Mouse (Mus musculus) stomach, postnatal 0 days (tissue): ENCODE results near the gene Hdgfl3. TPM values are rescaled to one million over a fixed set of nuclear protein-coding genes. Genes with fewer than 3 reads are reported as not detected.
A peak's percentile ranks its signal among the peaks of the same experiment; 100 is the strongest.

Experiments
- ATAC-seq: fragments of 200-750 bp; cut with Nextera tagmentation; 2 replicates; pipeline ENCODE4 v1.8.0; 2017; ENCODE audit not compliant: low FRiP score, low TSS enrichment
- DNase-seq: peaks from one replicate; pipeline ENCODE4 v3.0.0-alpha.2; 2016; ENCODE audit warnings: low spot score
- H3K27ac ChIP-seq: fragments of 300-500 bp; sonication (generic); replicated peaks from 2 replicates; pipeline ENCODE4 v1.5.1; 2014; ENCODE audit warnings: mild to moderate bottlenecking, control low read depth
- H3K27me3 ChIP-seq: fragments of 300-500 bp; sonication (generic); 2 replicates; pipeline ENCODE4 v1.6.1; 2014; ENCODE audit warnings: low read length; ENCODE audit not compliant: control insufficient read depth, insufficient read depth
- H3K36me3 ChIP-seq: fragments of 300-500 bp; sonication (generic); 2 replicates; pipeline ENCODE4 v1.6.1; 2014; ENCODE audit warnings: low read length, mixed read lengths; ENCODE audit not compliant: control insufficient read depth, insufficient read depth
- H3K4me1 ChIP-seq: fragments of 300-500 bp; sonication (generic); replicated peaks from 2 replicates; pipeline ENCODE4 v1.6.1; 2014; ENCODE audit warnings: antibody characterized with exemption; ENCODE audit not compliant: control insufficient read depth, insufficient read depth
- H3K4me2 ChIP-seq: fragments of 300-500 bp; sonication (generic); replicated peaks from 2 replicates; pipeline ENCODE4 v1.6.1; 2014; ENCODE audit warnings: low read depth, mild to moderate bottlenecking, control low read depth, moderate library complexity
- H3K4me3 ChIP-seq: fragments of 300-500 bp; sonication (generic); 2 replicates; pipeline ENCODE4 v1.5.1; 2014; ENCODE audit warnings: low read depth, low read length, control low read depth
- H3K9ac ChIP-seq: fragments of 300-500 bp; sonication (generic); 2 replicates; pipeline ENCODE4 v1.6.1; 2014; ENCODE audit warnings: mild to moderate bottlenecking, low read length, control low read depth, mixed read lengths
- H3K9me3 ChIP-seq: fragments of 300-500 bp; sonication (generic); 2 replicates; pipeline ENCODE4 v1.6.1; 2016; ENCODE audit warnings: low read length; ENCODE audit not compliant: control insufficient read depth
- CTCF ChIP-seq: IDR thresholded peaks from 2 replicates; pipeline ENCODE4 v1.5.1; 2016; ENCODE audit warnings: antibody characterized with exemption, low read depth, mild to moderate bottlenecking, moderate library complexity
- EP300 ChIP-seq: optimal IDR thresholded peaks from 2 replicates; pipeline ENCODE3; 2016; ENCODE audit warnings: antibody characterized with exemption
- WGBS: fragments of 180-500 bp; shearing (Covaris S2); extraction: QIAGEN DNeasy Blood & Tissue Kit; methylation state at CpG from one replicate; pipeline ENCODE4 v1.1.7; 2014; 5-methylcytosine and 5-hydroxymethylcytosine counted together
- polyA plus RNA-seq: library from polyadenylated mRNA; unstranded; fragments of >200 nt; fragmentation: Nextera tagmentation; extraction: Ambion mirVana; gene quantifications from 2 replicates; pipeline ENCODE4 v1.2.1, GENCODE M21; 2015

Hdgfl3 gene
- polyA plus RNA-seq, 1 experiment from 2014 or later: 6.6 TPM

DNA sequence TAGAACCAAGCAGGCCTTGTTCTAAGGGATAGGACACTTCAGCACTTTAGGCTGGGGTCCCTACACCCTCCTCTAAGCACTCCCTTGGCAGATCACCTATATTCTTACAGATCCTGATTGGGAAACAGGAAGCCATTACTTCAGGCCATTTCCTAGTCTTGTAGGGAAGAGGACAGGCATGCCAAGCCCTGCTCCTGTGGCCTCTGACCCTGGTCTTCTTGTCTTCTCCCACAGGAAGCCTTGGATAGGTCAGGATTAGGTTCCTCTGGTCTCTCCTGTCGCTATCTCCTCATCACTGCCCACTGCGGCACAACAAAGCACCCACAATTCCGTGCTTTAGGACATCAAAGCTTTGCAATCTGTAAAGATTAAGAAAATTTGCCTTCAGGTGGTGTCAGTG, 82.6 kb downstream of the Hdgfl3 start:
- 68% methylated on average over 3 of the region's 3 CpGs for WGBS
- ATAC-seq: no peak
- H3K36me3 ChIP-seq: no peaks in the 10 kb centered on the region

DNA sequence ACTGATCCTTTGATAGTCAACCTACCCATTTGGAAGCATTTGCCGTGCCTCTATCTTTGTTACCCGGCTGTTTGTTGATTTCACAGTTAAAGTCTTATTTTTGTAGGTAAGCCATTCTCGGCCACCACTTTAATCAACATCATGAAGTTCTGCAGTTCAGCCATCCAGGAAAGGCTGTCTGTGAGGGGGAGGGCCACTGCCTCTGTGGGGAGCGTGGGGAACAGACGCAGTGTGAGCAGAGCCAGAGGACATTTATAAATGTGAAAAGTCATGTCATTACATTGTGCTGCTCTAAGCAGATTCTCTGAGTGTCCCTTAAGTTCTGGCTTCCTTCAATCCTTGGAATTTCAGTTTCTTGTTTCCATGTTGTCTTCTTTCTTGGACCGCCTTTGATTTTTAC, 84.1 kb downstream of the Hdgfl3 start:
- Histone ChIP-seq H3K4me3 (no peak overlapping the region), H3K9me3 (no peaks in the 10 kb centered on the region), H3K4me2 (no peak overlapping the region), H3K27me3 (no peaks in the 10 kb centered on the region), H3K4me1 (no peaks in the 10 kb centered on the region), H3K9ac (no peak overlapping the region), H3K27ac (no peak overlapping the region), H3K36me3 (no peaks in the 10 kb centered on the region)
- 78% methylated on average over 6 of the region's 6 CpGs for WGBS
- no peak for DNase-seq
- no peak for ATAC-seq
- no peak for TF ChIP-seq EP300
- TF ChIP-seq CTCF: no peak

More for the DNA sequence above, 82.6 kb downstream of the Hdgfl3 start:
- Histone ChIP-seq H3K4me2 (no peak overlapping the region), H3K27ac (no peak overlapping the region), H3K4me1 (no peaks in the 10 kb centered on the region), H3K27me3 (no peaks in the 10 kb centered on the region), H3K9me3 (no peaks in the 10 kb centered on the region), H3K9ac (no peak overlapping the region), H3K4me3 (no peak overlapping the region)
- DNase-seq: no peak
- TF ChIP-seq CTCF: no peak
- TF ChIP-seq EP300: no peak

DNA sequence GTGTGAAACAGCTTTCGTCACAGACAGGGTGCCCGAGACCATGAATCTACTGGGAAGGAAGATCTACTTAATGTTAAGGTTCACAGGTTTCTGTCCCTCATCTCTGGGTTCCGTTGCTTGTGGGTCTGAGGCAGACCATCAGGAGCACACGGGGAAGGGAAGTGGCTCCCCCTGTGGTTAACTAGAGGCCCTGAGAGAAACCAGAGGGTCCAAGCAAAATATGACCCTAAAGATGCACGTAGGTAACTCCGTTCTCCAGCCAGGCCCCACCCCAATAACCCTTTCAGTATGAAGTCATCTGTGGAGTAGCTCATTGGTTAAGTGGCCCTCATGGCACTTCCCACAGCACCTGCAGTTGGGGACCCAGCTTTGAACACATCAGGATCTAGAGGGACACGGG, 84.6 kb downstream of the Hdgfl3 start:
- H3K4me1 ChIP-seq: no peaks in the 10 kb centered on the region
- no peaks in the 10 kb centered on the region for H3K27me3 ChIP-seq
- H3K9me3 ChIP-seq: no peaks in the 10 kb centered on the region
- H3K36me3 ChIP-seq: no peaks in the 10 kb centered on the region
- H3K4me2 ChIP-seq: no peak overlapping the region
- DNase-seq (no peak), ATAC-seq (no peak)
- H3K9ac ChIP-seq: no peak overlapping the region
- H3K4me3 ChIP-seq: no peak overlapping the region
- no peak overlapping the region for H3K27ac ChIP-seq
- 86% methylated on average over 7 of the region's 7 CpGs for WGBS
- TF ChIP-seq CTCF: 0 out of 2 replicates have a peak, but pooled peaks have one; percentile 3
- no peak for TF ChIP-seq EP300

DNA sequence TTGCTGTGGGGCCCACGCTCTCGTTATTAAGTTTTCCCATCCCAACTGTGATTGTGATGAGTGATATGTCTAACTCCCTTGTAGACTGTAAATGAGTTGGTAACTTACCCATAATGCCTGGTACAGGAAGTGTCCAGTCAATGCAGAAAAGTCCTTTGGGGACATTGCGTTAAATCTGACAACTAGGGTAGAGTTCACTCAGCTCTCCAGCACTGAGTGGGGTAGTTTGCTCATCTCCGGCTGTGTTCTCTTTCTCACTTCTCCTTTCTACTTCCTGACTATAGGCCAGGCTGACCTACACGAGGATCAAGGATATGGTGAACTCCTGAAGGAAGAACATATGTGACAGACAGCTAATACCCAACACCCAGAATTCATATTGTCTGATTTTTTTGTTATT, 85.1 kb downstream of the Hdgfl3 start:
- H3K4me2 ChIP-seq: no peak overlapping the region
- no peaks in the 10 kb centered on the region for H3K9me3 ChIP-seq
- H3K36me3 ChIP-seq: no peaks in the 10 kb centered on the region
- no peak overlapping the region for H3K4me3 ChIP-seq
- H3K9ac ChIP-seq: no peak overlapping the region
- H3K4me1 ChIP-seq: no peaks in the 10 kb centered on the region
- H3K27me3 ChIP-seq: no peaks in the 10 kb centered on the region
- WGBS: 88% methylated on average over 5 of the region's 5 CpGs
- DNase-seq: no peak
- TF ChIP-seq CTCF: no peak
- no peak for TF ChIP-seq EP300
- H3K27ac ChIP-seq: no peak overlapping the region
- ATAC-seq: no peak; the same call in 1 of the 2 replicates

GRCm38 (mm10) chr7:81847777-81848176, 86.5 kb downstream of the Hdgfl3 start:
- Histone ChIP-seq H3K9me3 (no peaks in the 10 kb centered on the region), H3K4me1 (no peaks in the 10 kb centered on the region), H3K9ac (no peak overlapping the region), H3K4me2 (no peak overlapping the region), H3K4me3 (no peak overlapping the region), H3K36me3 (no peaks in the 10 kb centered on the region), H3K27ac (no peak overlapping the region), H3K27me3 (no peaks in the 10 kb centered on the region)
- no peak for TF ChIP-seq CTCF
- no peak for TF ChIP-seq EP300
- ATAC-seq (no peak), DNase-seq (no peak)
- 50% methylated on average over 4 of the region's 4 CpGs for WGBS

GRCm38 (mm10) chr7:81847010-81847409, 87.3 kb downstream of the Hdgfl3 start:
- TF ChIP-seq CTCF (no peak), EP300 (no peak)
- WGBS: 41% methylated on average over 8 of the region's 8 CpGs

More at GRCm38 (mm10) chr7:81847010-81847409, 87.3 kb downstream of the Hdgfl3 start:
- H3K4me1 ChIP-seq: no peaks in the 10 kb centered on the region
- no peak overlapping the region for H3K4me3 ChIP-seq
- DNase-seq: no peak
- H3K4me2 ChIP-seq: no peak overlapping the region
- no peak for ATAC-seq
- no peaks in the 10 kb centered on the region for H3K36me3 ChIP-seq
- no peak overlapping the region for H3K9ac ChIP-seq
- no peak overlapping the region for H3K27ac ChIP-seq
- no peaks in the 10 kb centered on the region for H3K27me3 ChIP-seq
- H3K9me3 ChIP-seq: no peaks in the 10 kb centered on the region
